Mouse (Mus musculus): ENCODE measurements at regions not wholly inside any gene's neighbourhood (a gene's known extent, or its start where the extent isn't known, plus 50 kb on each side); places are given as distances from the start of the nearest gene placed in this dataset.

- DNase-seq (ENCODE audit: low read depth, low spot score) = peak; percentile 39
Observed at GRCm38 (mm10) chr3:5467777-5468176, 282.8 kb upstream of the Gm8797 start.

- no peak for DNase-seq (ENCODE audit: low read depth, low spot score)
Observed at GRCm38 (mm10) chr3:5497756-5498155, 252.8 kb upstream of the Gm8797 start.

All from mesoderm, embryonic 11.5 days (tissue).